Mouse (Mus musculus) thymus, adult 2 months (tissue): ENCODE data around the gene Dennd1a.

Experiments
- CTCF ChIP-seq: fragments of 200-500 bp; IDR thresholded peaks from 2 replicates; pipeline ENCODE4 v1.5.1; 2012; ENCODE audit warnings: mild to moderate bottlenecking, control low read depth, low read length, moderate library complexity, borderline replicate concordance; ENCODE audit not compliant: control insufficient read depth, poor library complexity, insufficient read depth; ENCODE audit errors: extremely low read depth
- POLR2A ChIP-seq: fragments of 200-500 bp; IDR thresholded peaks from 2 replicates; pipeline ENCODE4 v1.6.1; 2012; ENCODE audit warnings: mild to moderate bottlenecking, low read length, control low read depth, moderate library complexity; ENCODE audit not compliant: control insufficient read depth, poor library complexity, insufficient read depth; ENCODE audit errors: extremely low read depth

DNA sequence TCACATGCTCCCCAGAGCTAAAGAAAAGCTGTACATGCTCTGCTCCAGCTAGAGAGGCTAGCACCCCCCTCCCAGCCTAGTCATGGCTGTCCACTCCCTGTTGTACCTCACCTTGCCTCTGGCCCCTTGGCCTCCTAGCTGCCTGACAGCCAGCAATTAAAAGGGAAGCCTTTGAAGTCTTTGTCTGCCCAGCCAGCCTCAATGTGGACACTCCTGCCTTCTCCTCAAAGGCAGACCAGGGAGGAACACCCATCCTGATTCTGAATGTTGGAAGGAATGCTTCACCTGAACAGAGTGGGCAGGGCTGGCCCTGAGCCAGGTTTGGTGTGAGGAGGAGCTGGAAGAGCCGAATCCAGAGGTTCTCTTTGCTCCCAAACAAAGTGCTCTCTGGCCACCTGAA, 39.5 kb upstream of the Dennd1a start:
- TF ChIP-seq CTCF: no peak
- no peak for TF ChIP-seq POLR2A
